Mouse (Mus musculus) midbrain, postnatal 0 days (tissue): Measurements from ENCODE around the gene Hoxb8. TPM values are rescaled to one million over a fixed set of nuclear protein-coding genes. Genes with fewer than 3 reads are reported as not detected.

Source experiments
- ATAC-seq: fragments of 200-750 bp; cut with Nextera tagmentation; 2 replicates; pipeline ENCODE4 v1.8.0; 2017; ENCODE audit warnings: moderate number of reproducible peaks, mild to moderate bottlenecking, moderate TSS enrichment, moderate library complexity; ENCODE audit not compliant: low FRiP score
- DNase-seq: peaks from one replicate; pipeline ENCODE4 v3.0.0-alpha.2; 2015; ENCODE audit warnings: low spot score
- H3K27ac ChIP-seq: fragments of 300-500 bp; sonication (generic); 2 replicates; pipeline ENCODE4 v1.5.1; 2014; ENCODE audit warnings: low read depth, mild to moderate bottlenecking, low read length, mixed read lengths
- H3K27me3 ChIP-seq: fragments of 300-500 bp; sonication (generic); 2 replicates; pipeline ENCODE4 v1.6.1; 2014; ENCODE audit warnings: low read length, control low read depth, mixed read lengths; ENCODE audit not compliant: insufficient read depth
- H3K36me3 ChIP-seq: fragments of 300-500 bp; sonication (generic); 2 replicates; pipeline ENCODE4 v1.6.1; 2014; ENCODE audit warnings: low read length, control low read depth, mixed read lengths; ENCODE audit not compliant: insufficient read depth
- H3K4me1 ChIP-seq: fragments of 300-500 bp; sonication (generic); 2 replicates; pipeline ENCODE4 v1.6.1; 2014; ENCODE audit warnings: mild to moderate bottlenecking, control low read depth, antibody characterized with exemption, low read length, mixed read lengths; ENCODE audit not compliant: insufficient read depth
- H3K4me2 ChIP-seq: fragments of 300-500 bp; sonication (generic); 2 replicates; pipeline ENCODE4 v1.6.1; 2014; ENCODE audit warnings: low read depth, mild to moderate bottlenecking, low read length, mixed read lengths; ENCODE audit not compliant: poor library complexity, severe bottlenecking
- H3K4me3 ChIP-seq: fragments of 300-500 bp; sonication (generic); 2 replicates; pipeline ENCODE4 v1.5.1; 2014; ENCODE audit warnings: low read depth, mild to moderate bottlenecking, low read length, moderate library complexity
- H3K9ac ChIP-seq: fragments of 300-500 bp; sonication (generic); replicated peaks from 2 replicates; pipeline ENCODE4 v1.6.1; 2014; ENCODE audit warnings: mild to moderate bottlenecking, low read length, moderate library complexity, mixed read lengths; ENCODE audit not compliant: poor library complexity, severe bottlenecking
- H3K9me3 ChIP-seq: fragments of 300-500 bp; sonication (generic); 2 replicates; pipeline ENCODE4 v1.6.1; 2016; ENCODE audit warnings: low read length, control low read depth
- CTCF ChIP-seq: IDR thresholded peaks from 2 replicates; pipeline ENCODE4 v1.5.1; 2016; ENCODE audit warnings: antibody characterized with exemption, mild to moderate bottlenecking
- WGBS: fragments of 180-500 bp; shearing (Covaris S2); extraction: QIAGEN DNeasy Blood & Tissue Kit; methylation state at CpG from one replicate; pipeline ENCODE4 v1.1.7; 2014; 5-methylcytosine and 5-hydroxymethylcytosine counted together
- microRNA counts: library from miRNA; unstranded; fragments of <30 nt; microRNA quantifications from one replicate; lab custom pipeline; 2015
- microRNA-seq: library from miRNA; unstranded; fragments of <30 nt; microRNA quantifications from one replicate; pipeline ENCODE4, GENCODE M21; 2016; ENCODE audit warnings: borderline number of aligned reads
- polyA plus RNA-seq: library from polyadenylated mRNA; unstranded; fragments of >200 nt; fragmentation: Nextera tagmentation; extraction: Ambion mirVana; gene quantifications from 2 replicates; pipeline ENCODE4 v1.2.1, GENCODE M21; 2015
- total RNA-seq: library from RNA; depleted of rRNA; stranded (reverse); fragments of >200 nt; gene quantifications from 2 replicates; pipeline ENCODE4 v1.2.3, GENCODE M21; 2014; rRNA removed

The Hoxb8 gene
- total and polyA plus RNA-seq, 2 experiments from 2014 or later = 3.4 TPM; not detected in 1

- WGBS = 6% methylated on average over 5 of the region's 5 CpGs
- ATAC-seq = no peak
Observed at GRCm38 (mm10) chr11:96327750-96328149, 46.0 kb downstream of the Hoxb8 start.

DNA sequence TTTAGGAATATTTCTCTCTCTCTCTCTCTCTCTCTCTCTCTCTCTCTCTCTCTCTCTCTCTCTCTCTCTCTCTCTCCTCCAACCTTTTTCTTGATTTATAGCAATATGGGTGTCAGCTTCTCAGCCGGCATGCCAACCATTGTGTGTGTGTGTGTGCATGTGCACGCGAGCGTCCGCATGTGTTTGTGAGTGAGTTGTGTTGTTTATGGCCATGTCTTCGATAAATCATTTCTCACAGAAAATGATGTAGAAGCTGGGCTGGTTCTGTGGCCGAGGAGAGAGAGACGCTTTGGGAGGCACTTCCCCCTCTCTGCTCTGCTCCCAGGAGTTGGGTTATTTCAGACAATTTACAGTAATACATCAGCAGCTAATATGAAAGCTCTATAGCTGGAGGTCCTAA is 46.9 kb downstream of the Hoxb8 start:
- Histone ChIP-seq H3K4me2 (no peak overlapping the region), H3K9me3 (no peaks in the 10 kb centered on the region), H3K4me3 (no peak overlapping the region), H3K27me3 (peaks cover 100% of the 10 kb centered on the region), H3K36me3 (no peaks in the 10 kb centered on the region), H3K27ac (no peak overlapping the region), H3K9ac (no peak overlapping the region), H3K4me1 (no peaks in the 10 kb centered on the region)
- DNase-seq (no peak), ATAC-seq (no peak)
- WGBS = 8% methylated on average over 8 of the region's 8 CpGs
- TF ChIP-seq CTCF = no peak

More at GRCm38 (mm10) chr11:96327750-96328149, 46.0 kb downstream of the Hoxb8 start:
- H3K9ac ChIP-seq = no peak overlapping the region
- no peaks in the 10 kb centered on the region for H3K36me3 ChIP-seq
- H3K27me3 ChIP-seq = peaks cover 100% of the 10 kb centered on the region
- H3K4me1 ChIP-seq = no peaks in the 10 kb centered on the region
- no peaks in the 10 kb centered on the region for H3K9me3 ChIP-seq
- no peak overlapping the region for H3K27ac ChIP-seq
- H3K4me2 ChIP-seq = no peak overlapping the region
- TF ChIP-seq CTCF = no peak
- H3K4me3 ChIP-seq = no peak overlapping the region
- DNase-seq = no peak

GRCm38 (mm10) chr11:96332105-96332504 is 50.4 kb downstream of the Hoxb8 start:
- Histone ChIP-seq H3K4me3 (no peak overlapping the region), H3K9ac (no peak overlapping the region), H3K9me3 (no peaks in the 10 kb centered on the region), H3K4me1 (no peaks in the 10 kb centered on the region), H3K4me2 (no peak overlapping the region), H3K27me3 (peaks cover 100% of the 10 kb centered on the region), H3K36me3 (no peaks in the 10 kb centered on the region), H3K27ac (no peak overlapping the region)
- no peak for ATAC-seq
- WGBS = under 1% methylated on average over 8 of the region's 8 CpGs
- TF ChIP-seq CTCF = no peak
- no peak for DNase-seq

- Histone ChIP-seq H3K27me3 (peaks cover 100% of the 10 kb centered on the region), H3K36me3 (no peaks in the 10 kb centered on the region), H3K4me3 (no peak overlapping the region), H3K9ac (no peak overlapping the region), H3K9me3 (no peaks in the 10 kb centered on the region), H3K27ac (no peak overlapping the region), H3K4me1 (no peaks in the 10 kb centered on the region), H3K4me2 (no peak overlapping the region)
- DNase-seq (no peak), ATAC-seq (no peak)
- WGBS = under 1% methylated on average over 26 of the region's 35 CpGs
- TF ChIP-seq CTCF = no peak
Observed at GRCm38 (mm10) chr11:96332618-96333032, 50.9 kb downstream of the Hoxb8 start.

DNA sequence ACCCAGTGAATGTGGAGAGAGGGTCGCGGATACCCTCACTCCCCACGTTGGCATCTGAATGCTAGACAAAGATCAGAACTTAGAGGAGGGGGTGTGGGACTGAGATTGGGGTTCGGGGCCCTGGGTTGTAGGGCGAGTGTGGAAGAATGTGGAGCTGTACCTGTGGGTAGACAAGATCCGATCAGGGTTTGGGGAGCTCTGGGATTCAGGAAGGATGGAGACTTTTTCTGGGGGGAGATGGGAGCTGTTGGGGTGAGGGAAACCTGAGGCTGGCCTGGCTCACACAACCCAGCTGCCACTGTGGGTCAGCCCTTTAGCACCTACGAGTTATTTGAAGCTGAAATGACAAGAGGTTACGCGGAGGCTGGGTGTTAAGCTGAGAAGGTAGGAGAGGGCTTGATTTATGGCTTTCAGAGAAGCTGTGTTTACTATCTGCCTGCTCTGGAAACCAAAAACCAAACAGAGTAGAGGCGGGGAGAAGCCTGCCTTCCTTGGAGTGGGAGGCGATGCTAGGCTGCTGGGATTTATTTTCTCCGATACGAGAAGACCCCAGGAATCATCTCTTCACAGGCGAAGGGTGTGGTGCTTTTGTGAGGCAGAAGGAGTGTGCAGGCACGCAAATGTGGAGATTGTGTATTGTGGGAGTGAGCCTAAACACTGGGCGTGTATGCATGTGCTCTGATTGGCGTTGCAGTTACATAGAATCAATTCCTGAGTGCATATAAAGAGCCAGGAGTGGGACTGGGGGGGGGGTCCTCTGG is 51.7 kb downstream of the Hoxb8 start:
- DNase-seq (no peak), ATAC-seq (no peak)
- Histone ChIP-seq H3K9ac (no peak overlapping the region), H3K27ac (no peak overlapping the region), H3K27me3 (peaks cover 100% of the 10 kb centered on the region), H3K36me3 (no peaks in the 10 kb centered on the region), H3K9me3 (no peaks in the 10 kb centered on the region), H3K4me3 (no peak overlapping the region), H3K4me2 (no peak overlapping the region), H3K4me1 (no peaks in the 10 kb centered on the region)
- WGBS = 2% methylated on average over 17 of the region's 17 CpGs
- no peak for TF ChIP-seq CTCF

GRCm38 (mm10) chr11:96334002-96334364 is 52.3 kb downstream of the Hoxb8 start:
- 0% methylated on average over 2 of the region's 2 CpGs for WGBS
- Histone ChIP-seq H3K4me1 (no peaks in the 10 kb centered on the region), H3K4me2 (no peak overlapping the region), H3K27me3 (peaks cover 100% of the 10 kb centered on the region), H3K27ac (no peak overlapping the region), H3K9ac (no peak overlapping the region), H3K4me3 (no peak overlapping the region), H3K36me3 (no peaks in the 10 kb centered on the region), H3K9me3 (no peaks in the 10 kb centered on the region)
- no peak for TF ChIP-seq CTCF
- ATAC-seq (no peak), DNase-seq (no peak)

MicroRNA genes within 50 kb of the gene (microRNA counts, 519-probe panel; counts per million panel counts)
- microRNA mmu-miR-10a (lab: Ali Mortazavi, UCI) (2,177 counts per million, percentile 65 among the panel's probes with 10 or more counts), microRNA mmu-miR-196a (lab: Ali Mortazavi, UCI) (528 counts per million, percentile 58 among the panel's probes with 10 or more counts)

Small RNA genes lying within 50 kb of the gene (microRNA-seq; reads per million reads assigned to microRNA genes)
- gene Mir10a = 511 reads per million, percentile 65 among the genes with 10 or more reads in this experiment
- gene Mir196a-1 = not detected

Other genes starting within 250 kb of the Hoxb8 start
- gene Snf8, start 247.0 kb upstream of the Hoxb8 start, total RNA-seq = 23.2 and 38.6 TPM in 2 replicates
- gene Snf8, start 247.0 kb upstream of the Hoxb8 start, polyA plus RNA-seq = 114 TPM in 2 replicates
- gene Ube2z, start 216.5 kb upstream of the Hoxb8 start, total RNA-seq = 59.7 and 62.2 TPM in 2 replicates
- 33.0 and 36.0 TPM in 2 replicates for gene Ube2z, start 216.5 kb upstream of the Hoxb8 start, polyA plus RNA-seq
- 469 and 710 TPM in 2 replicates for gene Atp5g1, start 206.2 kb upstream of the Hoxb8 start, total RNA-seq
- gene Atp5g1, start 206.2 kb upstream of the Hoxb8 start, polyA plus RNA-seq = 984 and 1,088 TPM in 2 replicates
- gene Calcoco2, start 169.9 kb upstream of the Hoxb8 start, total RNA-seq = not detected in 2 replicates
- gene Calcoco2, start 169.9 kb upstream of the Hoxb8 start, polyA plus RNA-seq = not detected in 2 replicates
- 0.16 and 0.38 TPM in 2 replicates for gene Ttll6, start 148.1 kb upstream of the Hoxb8 start, total RNA-seq
- 0.16 and 0.39 TPM in 2 replicates for gene Ttll6, start 148.1 kb upstream of the Hoxb8 start, polyA plus RNA-seq
- not detected in 2 replicates for gene Hoxb13, start 87.6 kb upstream of the Hoxb8 start, total RNA-seq
- gene Hoxb13, start 87.6 kb upstream of the Hoxb8 start, polyA plus RNA-seq = not detected in 2 replicates
- not detected in 2 replicates for gene Hoxb9, start 10.4 kb upstream of the Hoxb8 start, total RNA-seq
- gene Hoxb9, start 10.4 kb upstream of the Hoxb8 start, polyA plus RNA-seq = not detected in 2 replicates
- gene Hoxb7, start 4.7 kb downstream of the Hoxb8 start, total RNA-seq = 0.19 TPM in 1 of 2 replicates, not detected in the other
- gene Hoxb7, start 4.7 kb downstream of the Hoxb8 start, polyA plus RNA-seq = not detected in 2 replicates
- gene Hoxb6, start 10.6 kb downstream of the Hoxb8 start, total RNA-seq = 0.22 TPM in 1 of 2 replicates, not detected in the other
- not detected in 2 replicates for gene Hoxb6, start 10.6 kb downstream of the Hoxb8 start, polyA plus RNA-seq
- gene Hoxb5, start 21.4 kb downstream of the Hoxb8 start, total RNA-seq = 1.5 TPM in 1 of 2 replicates, not detected in the other
- gene Hoxb5, start 21.4 kb downstream of the Hoxb8 start, polyA plus RNA-seq = not detected in 2 replicates
- gene Hoxb4, start 36.4 kb downstream of the Hoxb8 start, total RNA-seq = 0.09 and 0.66 TPM in 2 replicates
- gene Hoxb4, start 36.4 kb downstream of the Hoxb8 start, polyA plus RNA-seq = not detected in 2 replicates
- 0.94 and 9.2 TPM in 2 replicates for gene Hoxb3, start 41.4 kb downstream of the Hoxb8 start, total RNA-seq
- gene Hoxb3, start 41.4 kb downstream of the Hoxb8 start, polyA plus RNA-seq = not detected in 2 replicates
- gene Hoxb2, start 68.6 kb downstream of the Hoxb8 start, total RNA-seq = 0.52 and 1.2 TPM in 2 replicates
- not detected in 2 replicates for gene Hoxb2, start 68.6 kb downstream of the Hoxb8 start, polyA plus RNA-seq
- not detected in 2 replicates for gene Hoxb1, start 83.8 kb downstream of the Hoxb8 start, total RNA-seq
- gene Hoxb1, start 83.8 kb downstream of the Hoxb8 start, polyA plus RNA-seq = not detected in 2 replicates
- gene Skap1, start 182.7 kb downstream of the Hoxb8 start, total RNA-seq = 1.0 and 2.8 TPM in 2 replicates
- gene Skap1, start 182.7 kb downstream of the Hoxb8 start, polyA plus RNA-seq = 2.0 and 3.2 TPM in 2 replicates